Mouse (Mus musculus): ENCODE measurements at regions not wholly inside any gene's neighbourhood (a gene's known extent, or its start where the extent isn't known, plus 50 kb on each side); places are given as distances from the start of the nearest gene placed in this dataset.
A peak's percentile ranks its signal among the peaks of the same experiment; 100 is the strongest.

GRCm38 (mm10) chrX:11647527-11647836 is 319.9 kb downstream of the H2al1j start:
- DNase-seq (ENCODE audit: low spot score), result no peak

- DNase-seq (ENCODE audit: low spot score), result peak; percentile 36
Observed at GRCm38 (mm10) chrX:11653336-11653735, 325.7 kb downstream of the H2al1j start.

DNA sequence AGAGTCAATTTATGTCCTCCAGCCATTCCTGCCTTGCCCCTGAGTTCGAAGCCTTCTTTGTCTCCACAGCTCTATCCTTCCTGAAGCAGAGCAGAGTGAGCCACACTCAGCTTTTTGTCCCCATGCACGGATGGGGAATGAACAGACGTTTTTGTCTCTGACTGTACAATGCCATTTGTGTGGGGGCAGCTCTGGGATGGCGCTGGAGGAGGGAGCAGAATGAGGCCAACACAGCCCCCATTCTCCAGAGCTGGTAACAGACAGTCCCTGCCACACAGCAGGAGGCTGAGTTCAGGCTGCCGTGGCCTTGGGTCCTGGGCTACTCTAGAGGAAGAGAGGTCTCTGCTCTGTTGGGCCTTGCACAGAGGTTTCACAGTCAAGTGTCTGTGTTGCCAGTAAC is 327.4 kb downstream of the H2al1j start:
- no peak for DNase-seq (ENCODE audit: low spot score)

GRCm38 (mm10) chrX:11655466-11655865 is 327.8 kb downstream of the H2al1j start:
- no peak for DNase-seq (ENCODE audit: low spot score)

GRCm38 (mm10) chrX:11657606-11658254 is 330.1 kb downstream of the H2al1j start:
- DNase-seq (ENCODE audit: low spot score), result no peak

- DNase-seq (ENCODE audit: low spot score), result no peak
Observed at GRCm38 (mm10) chrX:11663187-11663829, 335.7 kb downstream of the H2al1j start.

GRCm38 (mm10) chrX:11664330-11665061 is 336.9 kb downstream of the H2al1j start:
- DNase-seq (ENCODE audit: low spot score), result peak; percentile 66

DNA sequence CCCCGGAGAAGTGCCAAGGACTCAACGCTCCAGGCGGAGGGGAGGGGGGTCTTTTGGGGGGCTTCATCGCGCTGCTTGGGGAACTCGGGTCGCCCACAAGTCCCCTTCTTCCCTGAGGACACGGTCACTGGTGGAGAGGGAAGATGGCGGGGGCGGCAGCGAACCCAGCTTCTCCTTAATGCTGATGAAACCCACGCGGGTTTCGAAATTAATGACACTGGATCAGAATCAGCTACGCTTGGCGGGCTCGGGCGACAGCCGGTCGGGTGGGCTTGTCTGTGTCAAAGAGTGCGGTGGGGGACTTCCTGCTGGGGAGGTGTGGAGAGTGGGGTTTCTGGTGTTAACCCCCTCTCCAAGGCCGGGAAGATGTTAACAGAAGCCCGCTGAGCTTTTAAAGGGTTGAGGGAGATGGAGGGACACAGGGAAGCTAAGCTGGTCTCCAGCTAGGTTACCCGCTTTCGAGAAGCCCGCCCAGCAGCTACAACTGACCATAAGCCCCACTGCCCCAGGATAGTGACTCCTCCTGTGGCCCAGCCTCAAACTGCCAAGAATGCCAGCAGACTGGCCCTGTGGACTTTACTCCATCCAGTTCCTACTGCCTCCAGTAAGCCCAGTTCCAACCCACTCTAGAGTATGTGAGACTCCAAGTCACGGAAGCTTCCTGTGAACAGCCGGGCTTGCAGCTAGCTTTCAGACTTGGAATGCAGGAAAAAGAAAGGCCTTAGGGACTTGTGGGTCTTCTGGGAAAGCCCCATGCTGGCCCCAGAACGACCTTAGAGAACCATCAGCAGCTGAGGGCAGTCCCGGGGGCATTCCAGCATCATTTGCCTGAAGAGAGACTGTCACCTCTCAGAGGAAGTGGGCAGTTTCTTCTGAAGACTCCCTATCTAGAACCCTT is 337.7 kb downstream of the H2al1j start:
- peak; percentile 19 for DNase-seq (ENCODE audit: low spot score)

- no peak for DNase-seq (ENCODE audit: low spot score)
Observed at GRCm38 (mm10) chrX:11666517-11666916, 338.9 kb downstream of the H2al1j start.

DNA sequence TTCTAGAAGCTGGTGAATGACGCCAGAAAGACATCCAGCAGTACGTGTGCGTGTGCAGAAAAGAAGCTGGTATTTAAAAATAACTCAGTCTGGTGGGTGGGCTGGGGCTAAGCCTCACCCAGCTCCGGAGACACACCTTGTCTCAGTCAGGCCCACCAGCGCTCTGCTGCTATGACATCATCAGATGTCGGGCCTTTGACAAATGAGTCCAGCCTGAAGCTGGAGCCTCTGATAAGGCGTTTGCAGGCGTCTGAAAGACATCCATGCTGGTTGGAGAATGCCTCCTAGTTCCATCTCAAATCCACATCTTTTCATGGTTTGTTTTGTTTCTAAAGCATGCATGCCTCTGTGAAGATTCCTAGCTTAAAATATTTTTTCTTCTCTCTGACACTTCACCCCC is 344.2 kb downstream of the H2al1j start:
- no peak for DNase-seq (ENCODE audit: low spot score)

DNA sequence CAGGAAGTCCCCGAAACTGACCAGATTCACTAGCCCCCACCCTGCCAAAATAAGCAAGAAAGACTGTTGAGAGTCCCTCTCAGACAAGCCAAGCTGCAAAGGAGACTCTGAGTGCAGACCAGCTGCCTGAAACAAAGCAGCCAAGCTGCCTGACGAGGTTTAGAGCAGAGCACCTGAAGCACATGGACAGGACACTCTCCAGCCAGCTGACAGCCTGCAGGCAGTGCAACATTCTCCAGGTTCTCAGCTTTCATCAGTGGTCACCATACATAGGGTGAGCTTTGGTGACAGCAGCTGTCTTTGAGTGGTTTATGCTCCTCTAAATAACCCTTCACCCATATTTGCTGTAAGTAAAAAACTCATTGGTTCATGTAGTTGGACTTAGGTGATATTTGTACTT is 350.5 kb downstream of the H2al1j start:
- no peak for DNase-seq (ENCODE audit: low spot score)

- DNase-seq (ENCODE audit: low spot score), result no peak
Observed at GRCm38 (mm10) chrX:11681274-11681673, 353.7 kb downstream of the H2al1j start.

- peak; percentile 59 for DNase-seq (ENCODE audit: low spot score)
Observed at GRCm38 (mm10) chrX:11689989-11690405, 362.4 kb downstream of the H2al1j start.

GRCm38 (mm10) chrX:11690446-11690845 is 362.8 kb downstream of the H2al1j start:
- DNase-seq (ENCODE audit: low spot score), result no peak

GRCm38 (mm10) chrX:11691019-11691418 is 363.4 kb downstream of the H2al1j start:
- DNase-seq (ENCODE audit: low spot score), result no peak

GRCm38 (mm10) chrX:11696565-11696964 is 368.9 kb downstream of the H2al1j start:
- DNase-seq (ENCODE audit: low spot score), result no peak

- DNase-seq (ENCODE audit: low spot score), result no peak
Observed at GRCm38 (mm10) chrX:11701095-11701494, 373.5 kb downstream of the H2al1j start.

DNA sequence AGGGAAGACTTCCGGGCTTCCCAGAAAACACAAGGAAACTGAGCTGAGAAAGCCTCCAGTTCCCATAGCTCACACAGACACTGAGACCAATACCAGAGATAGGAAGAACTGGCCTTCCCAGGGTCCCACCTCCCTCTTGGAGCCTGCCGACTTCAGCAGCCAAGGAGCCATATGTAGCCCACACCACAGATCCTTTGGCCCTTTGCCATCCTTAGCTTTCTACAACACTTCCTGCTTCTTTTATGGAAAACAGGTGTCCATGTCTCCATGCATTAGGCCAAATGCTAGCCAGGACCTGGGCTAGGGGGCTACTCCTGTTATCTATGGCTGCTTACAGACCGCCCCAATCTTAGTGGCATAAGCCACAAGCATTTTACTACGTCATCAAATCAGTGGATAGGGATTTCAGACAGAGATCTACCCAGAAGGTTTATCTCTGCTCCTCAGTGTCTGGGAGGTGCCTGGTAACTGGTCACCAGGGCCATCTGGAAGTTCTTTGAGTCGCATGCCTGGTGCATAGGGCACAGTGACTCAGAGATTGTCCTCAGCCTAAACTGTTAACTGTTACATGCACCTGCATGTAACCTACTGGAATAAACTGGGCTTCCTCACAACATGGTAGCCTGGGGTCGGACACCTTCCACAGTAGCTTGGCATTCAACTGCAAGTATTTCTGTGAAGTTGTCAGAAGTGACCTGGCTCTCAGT is 378.4 kb downstream of the H2al1j start:
- no peak for DNase-seq (ENCODE audit: low spot score)

DNA sequence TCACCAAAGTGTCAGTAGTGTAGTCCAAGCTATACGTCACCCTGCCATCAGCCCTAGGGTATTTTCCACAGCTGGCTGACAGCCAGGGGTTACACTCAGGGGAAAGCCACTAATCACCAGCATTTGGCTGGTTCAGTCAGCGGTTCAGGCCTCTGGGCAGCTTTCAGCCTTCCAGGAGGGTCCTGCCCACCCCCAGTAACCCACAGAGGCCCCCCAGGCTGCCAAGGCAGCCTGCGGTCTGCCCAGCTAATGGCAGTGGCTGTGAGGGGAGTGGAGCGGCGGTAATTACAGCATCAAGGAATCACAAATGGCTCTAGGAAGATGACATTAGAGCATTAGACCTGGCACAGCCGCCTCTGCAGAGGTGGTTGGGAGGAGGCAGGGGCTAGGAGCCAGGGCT is 379.7 kb downstream of the H2al1j start:
- DNase-seq (ENCODE audit: low spot score), result no peak

GRCm38 (mm10) chrX:11708325-11708724 is 380.7 kb downstream of the H2al1j start:
- DNase-seq (ENCODE audit: low spot score), result no peak

GRCm38 (mm10) chrX:11709326-11709725 is 381.7 kb downstream of the H2al1j start:
- DNase-seq (ENCODE audit: low spot score), result no peak
